Mouse (Mus musculus): ENCODE data around the gene Cltc. TPM values are rescaled to one million over a fixed set of nuclear protein-coding genes. Genes with fewer than 3 reads are reported as not detected.

Cltc gene
- polyA plus RNA-seq, 1 experiment from 2014 or later, result 133 TPM

DNA sequence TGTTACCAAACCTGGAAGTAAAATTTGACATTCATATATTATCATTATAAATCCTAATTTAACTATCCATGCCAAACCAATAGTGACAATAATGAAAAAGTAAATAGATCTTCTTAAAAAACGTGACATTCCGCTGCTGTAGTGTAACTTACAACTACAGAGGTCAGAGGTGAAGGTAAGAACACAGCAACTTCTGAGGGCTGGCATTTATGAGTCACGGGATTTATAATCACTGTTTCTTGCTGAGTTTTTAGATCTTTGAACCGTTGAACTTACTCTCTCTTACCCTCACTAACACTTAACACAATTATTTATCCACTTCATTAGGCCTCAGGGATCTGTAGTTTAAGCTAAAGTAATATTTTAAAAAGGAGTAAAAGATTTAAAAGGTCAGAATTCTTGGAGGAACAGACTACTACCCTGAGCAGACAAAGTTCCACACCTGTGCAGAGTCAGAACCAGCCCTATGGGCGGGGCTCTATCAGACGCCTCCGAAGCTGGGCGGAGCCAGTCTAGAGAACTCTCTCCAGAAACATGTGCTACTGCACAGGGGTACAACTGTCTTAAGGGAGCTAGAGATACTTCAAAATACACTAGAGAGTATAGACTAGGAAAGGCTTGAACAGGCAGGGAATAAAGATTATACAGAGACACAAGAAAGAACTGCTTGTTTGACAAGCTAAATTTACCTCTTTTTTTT lies 19.9 kb downstream of the Cltc start:
- 48% methylated on average over 8 of the region's 8 CpGs for WGBS (ENCODE audit: insufficient replicate concordance)
- Histone ChIP-seq H3K9ac (peak overlapping the region; percentile 12; the same call in 1 of the 2 replicates), H3K9me3 (replicated peaks) (no peaks in the 10 kb centered on the region), H3K4me1 (peaks cover 63% of the 10 kb centered on the region), H3K27ac (peak overlapping the region; percentile 78), H3K27me3 (replicated peaks) (no peaks in the 10 kb centered on the region), H3K4me2 (peak overlapping the region; percentile 20), H3K36me3 (peaks cover 50% of the 10 kb centered on the region), H3K4me3 (no peak overlapping the region)
- peak; percentile 88 for ATAC-seq

DNA sequence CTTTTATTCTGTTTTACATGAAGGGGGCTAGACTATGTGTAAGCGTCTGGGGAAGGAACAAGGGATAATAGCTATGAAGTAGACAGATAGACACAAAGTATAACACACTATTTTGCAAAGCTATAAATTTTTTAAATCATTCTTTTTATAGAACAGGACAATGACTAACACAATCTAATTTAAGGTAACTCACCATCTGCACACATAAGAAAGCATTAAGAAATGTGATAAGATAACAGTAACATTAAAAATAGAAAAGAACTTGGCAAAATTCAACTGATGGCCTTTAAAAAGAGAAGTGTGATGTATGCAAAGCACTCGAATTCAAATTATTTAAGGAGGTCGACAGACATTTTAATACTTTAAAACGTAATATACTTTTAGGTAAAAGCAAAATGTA lies 22.4 kb downstream of the Cltc start:
- Histone ChIP-seq H3K4me2 (no peak overlapping the region), H3K27ac (no peak overlapping the region), H3K4me1 (peaks cover 39% of the 10 kb centered on the region), H3K4me3 (no peak overlapping the region), H3K27me3 (replicated peaks) (no peaks in the 10 kb centered on the region), H3K9ac (no peak overlapping the region), H3K9me3 (replicated peaks) (no peaks in the 10 kb centered on the region), H3K36me3 (peaks cover 67% of the 10 kb centered on the region)
- WGBS (ENCODE audit: insufficient replicate concordance), result 85% methylated on average over 4 of the region's 4 CpGs
- no peak for ATAC-seq

DNA sequence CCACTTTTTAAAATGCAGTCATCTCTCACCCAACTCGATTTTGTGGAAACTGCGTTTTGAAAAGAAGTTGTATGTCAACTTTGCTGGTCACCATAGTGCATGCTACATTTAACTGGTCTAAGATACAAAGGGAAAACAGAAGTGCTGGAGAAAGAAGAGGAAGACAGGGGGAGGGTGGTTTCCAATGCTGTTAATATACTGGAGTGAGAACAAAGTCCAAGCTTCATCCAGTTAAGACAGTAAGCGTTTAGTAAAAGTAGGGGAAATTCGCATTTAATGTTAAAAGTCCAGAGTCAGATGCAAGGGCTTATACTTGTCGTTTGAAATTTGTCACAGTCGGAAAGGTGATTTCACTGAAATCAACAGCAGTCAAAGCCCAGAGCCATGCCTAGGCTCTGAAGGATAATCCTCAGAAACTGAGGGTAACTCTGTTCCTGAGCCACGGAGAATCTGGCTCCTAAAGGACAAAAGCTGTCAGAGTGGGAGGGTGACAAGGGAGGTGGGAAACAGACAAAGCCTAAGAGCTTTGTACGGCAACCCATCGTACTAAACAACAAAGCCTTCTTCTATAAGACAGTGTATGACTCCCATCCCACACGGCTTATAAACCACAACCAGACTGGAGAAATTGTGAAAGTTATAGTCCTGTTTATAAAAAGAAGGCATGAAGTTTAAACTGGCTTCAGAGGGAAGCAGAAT lies 23.0 kb downstream of the Cltc start:
- Histone ChIP-seq H3K4me2 (no peak overlapping the region), H3K27ac (no peak overlapping the region), H3K9me3 (replicated peaks) (no peaks in the 10 kb centered on the region), H3K36me3 (peaks cover 72% of the 10 kb centered on the region), H3K27me3 (replicated peaks) (no peaks in the 10 kb centered on the region), H3K9ac (no peak overlapping the region), H3K4me1 (peaks cover 33% of the 10 kb centered on the region), H3K4me3 (no peak overlapping the region)
- ATAC-seq, result no peak
- WGBS (ENCODE audit: insufficient replicate concordance), result 90% methylated on average over 10 of the region's 10 CpGs

DNA sequence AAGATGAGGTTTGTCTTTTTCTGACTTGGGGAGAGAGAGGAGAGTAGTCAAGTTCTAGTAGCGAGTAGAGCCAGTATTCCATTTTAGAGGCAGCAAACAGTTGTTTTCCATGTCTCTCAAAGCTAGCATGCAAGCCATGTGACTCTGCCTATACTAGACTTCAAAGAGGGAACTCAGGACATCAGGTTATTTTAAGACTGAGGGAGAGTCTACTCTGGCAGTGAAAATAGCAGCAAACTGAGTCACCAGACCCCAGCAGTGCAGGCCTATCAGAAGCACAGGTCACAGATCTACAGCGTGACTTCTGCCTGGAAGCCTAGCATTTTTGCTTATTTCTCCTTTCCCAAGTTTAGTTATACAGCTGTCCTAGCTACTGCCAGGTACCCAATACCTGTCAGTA lies 25.9 kb downstream of the Cltc start:
- H3K9ac ChIP-seq, result no peak overlapping the region
- ATAC-seq, result no peak
- no peaks in the 10 kb centered on the region for H3K9me3 ChIP-seq (replicated peaks)
- no peak overlapping the region for H3K4me2 ChIP-seq
- WGBS (ENCODE audit: insufficient replicate concordance), result 85% methylated on average over 2 of the region's 2 CpGs
- H3K36me3 ChIP-seq, result peaks cover 90% of the 10 kb centered on the region
- no peak overlapping the region for H3K4me3 ChIP-seq
- peaks cover 7% of the 10 kb centered on the region; the same call in 1 of the 2 replicates for H3K4me1 ChIP-seq
- H3K27me3 ChIP-seq (replicated peaks), result no peaks in the 10 kb centered on the region
- H3K27ac ChIP-seq, result no peak overlapping the region

DNA sequence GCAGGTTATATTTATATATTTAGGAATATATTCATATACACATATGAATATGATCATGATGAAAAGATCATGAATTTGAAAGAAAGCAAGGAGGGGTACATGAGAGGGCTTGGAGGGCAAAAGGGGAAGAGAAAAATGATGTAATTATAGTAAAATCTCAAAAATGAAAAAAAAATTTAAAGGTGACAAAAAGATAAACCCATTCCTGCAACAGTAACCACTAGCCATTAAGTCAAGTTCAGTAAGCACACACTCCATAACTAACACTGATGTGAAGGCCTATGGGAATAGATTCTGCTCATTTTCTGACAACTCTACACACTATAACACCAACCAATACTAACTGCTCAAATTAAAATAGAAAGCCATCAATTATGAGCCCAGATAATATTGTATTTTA lies 31.8 kb downstream of the Cltc start:
- H3K36me3 ChIP-seq, result peaks cover 85% of the 10 kb centered on the region

DNA sequence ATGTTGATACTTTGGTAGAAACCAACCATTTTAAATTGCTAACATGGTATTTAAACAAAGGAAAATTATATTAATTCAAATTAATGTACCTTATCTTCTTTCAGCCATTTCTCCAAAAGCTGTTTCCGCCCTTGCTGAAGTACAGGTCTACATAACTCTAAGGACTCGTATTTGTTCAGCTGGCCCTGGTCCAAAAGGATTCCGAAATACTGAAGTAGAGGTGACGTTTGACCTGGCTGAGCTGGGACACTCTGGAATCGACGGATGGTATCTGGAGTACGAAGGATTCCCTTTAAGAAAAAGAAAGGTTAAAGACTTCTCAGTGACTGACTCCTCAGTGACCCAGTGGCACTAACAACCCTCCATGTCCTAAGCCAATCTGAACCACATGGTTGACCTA lies 32.4 kb downstream of the Cltc start:
- H3K36me3 ChIP-seq, result peaks cover 86% of the 10 kb centered on the region
- H3K4me1 ChIP-seq, result no peaks in the 10 kb centered on the region
- 83% methylated on average over 7 of the region's 7 CpGs for WGBS (ENCODE audit: insufficient replicate concordance)
- no peak overlapping the region for H3K4me2 ChIP-seq
- no peaks in the 10 kb centered on the region for H3K9me3 ChIP-seq (replicated peaks)
- no peak for ATAC-seq
- no peak overlapping the region for H3K9ac ChIP-seq
- no peak overlapping the region for H3K4me3 ChIP-seq
- no peak overlapping the region for H3K27ac ChIP-seq
- no peaks in the 10 kb centered on the region for H3K27me3 ChIP-seq (replicated peaks)

More for the DNA sequence above, 31.8 kb downstream of the Cltc start:
- Histone ChIP-seq H3K4me1 (no peaks in the 10 kb centered on the region), H3K4me2 (no peak overlapping the region), H3K9me3 (replicated peaks) (no peaks in the 10 kb centered on the region), H3K9ac (no peak overlapping the region), H3K4me3 (no peak overlapping the region), H3K27ac (no peak overlapping the region), H3K27me3 (replicated peaks) (no peaks in the 10 kb centered on the region)
- ATAC-seq, result no peak

DNA sequence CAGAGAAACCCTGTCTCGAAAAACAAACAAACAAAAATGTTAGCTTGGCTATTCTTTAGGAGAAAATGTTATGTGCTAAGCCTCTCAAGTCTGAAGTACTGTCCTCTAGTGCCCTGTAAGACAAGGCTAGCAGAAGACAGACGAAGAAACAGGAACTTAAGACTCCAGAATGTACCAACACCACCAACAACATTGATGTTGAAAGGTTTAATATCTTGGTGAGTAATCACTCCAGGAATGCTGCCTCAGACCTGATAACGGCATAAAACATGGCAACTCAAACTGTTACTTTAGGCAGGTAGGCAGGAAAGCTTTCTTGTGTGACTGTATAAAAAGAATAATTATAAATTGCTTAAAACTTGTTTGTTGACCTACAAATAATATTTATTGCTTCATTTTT lies 33.4 kb downstream of the Cltc start:
- no peak overlapping the region for H3K4me2 ChIP-seq
- no peaks in the 10 kb centered on the region for H3K9me3 ChIP-seq (replicated peaks)
- no peak overlapping the region for H3K4me3 ChIP-seq
- no peaks in the 10 kb centered on the region for H3K4me1 ChIP-seq
- H3K27ac ChIP-seq, result no peak overlapping the region
- 81% methylated on average over 3 of the region's 3 CpGs for WGBS (ENCODE audit: insufficient replicate concordance)
- peaks cover 88% of the 10 kb centered on the region for H3K36me3 ChIP-seq
- H3K9ac ChIP-seq, result no peak overlapping the region
- ATAC-seq, result no peak
- no peaks in the 10 kb centered on the region for H3K27me3 ChIP-seq (replicated peaks)

DNA sequence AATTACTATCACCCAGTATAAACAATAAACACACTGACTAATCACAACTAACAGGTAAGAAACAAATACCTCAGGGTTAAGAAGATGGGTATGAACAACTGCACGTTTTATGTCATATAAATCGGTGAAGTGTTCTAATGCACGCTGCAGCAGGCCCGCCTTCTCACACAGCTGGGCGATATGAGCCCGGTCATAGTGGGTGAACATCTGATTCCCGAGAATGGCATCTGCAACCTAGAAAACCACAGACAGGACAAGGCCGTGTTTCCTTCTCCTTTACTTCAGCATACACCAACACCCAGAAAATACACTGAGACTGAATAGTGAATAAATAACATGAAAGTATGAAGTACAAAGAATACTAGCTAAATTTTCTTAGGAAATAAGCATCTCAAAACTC lies 38.0 kb downstream of the Cltc start:
- no peak overlapping the region for H3K4me2 ChIP-seq
- no peaks in the 10 kb centered on the region for H3K27me3 ChIP-seq (replicated peaks)
- H3K36me3 ChIP-seq, result peaks cover 88% of the 10 kb centered on the region
- 0 out of 2 replicates have a peak overlapping the region, but pooled peaks have one; percentile 7 for H3K27ac ChIP-seq
- no peak for ATAC-seq
- H3K9me3 ChIP-seq (replicated peaks), result no peaks in the 10 kb centered on the region
- no peak overlapping the region for H3K9ac ChIP-seq
- H3K4me1 ChIP-seq, result no peaks in the 10 kb centered on the region
- 61% methylated on average over 8 of the region's 8 CpGs for WGBS (ENCODE audit: insufficient replicate concordance)
- no peak overlapping the region for H3K4me3 ChIP-seq

DNA sequence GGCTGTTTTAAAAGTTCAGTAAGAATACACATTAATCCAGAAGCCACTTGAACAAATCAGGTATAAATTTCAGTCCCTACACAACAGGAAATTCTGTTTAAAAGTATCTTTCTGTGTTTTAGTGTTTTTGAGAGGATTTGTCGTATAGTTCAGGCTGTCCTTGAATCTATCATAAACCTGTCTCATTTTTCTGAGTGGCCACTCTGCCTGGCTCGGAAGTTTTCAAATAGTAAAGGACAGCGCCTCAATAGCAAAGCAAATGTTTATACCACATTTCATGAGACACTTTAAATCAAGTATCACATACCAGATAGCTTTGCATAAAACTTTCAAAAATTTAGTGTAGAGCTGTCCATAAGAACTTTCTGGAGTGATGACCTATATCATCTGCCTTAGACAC lies 39.0 kb downstream of the Cltc start:
- Histone ChIP-seq H3K9ac (no peak overlapping the region), H3K4me1 (no peaks in the 10 kb centered on the region), H3K27me3 (replicated peaks) (no peaks in the 10 kb centered on the region), H3K27ac (no peak overlapping the region), H3K4me2 (no peak overlapping the region), H3K36me3 (peaks cover 89% of the 10 kb centered on the region), H3K9me3 (replicated peaks) (no peaks in the 10 kb centered on the region), H3K4me3 (no peak overlapping the region)
- WGBS (ENCODE audit: insufficient replicate concordance), result 94% methylated on average over 3 of the region's 3 CpGs
- no peak for ATAC-seq

DNA sequence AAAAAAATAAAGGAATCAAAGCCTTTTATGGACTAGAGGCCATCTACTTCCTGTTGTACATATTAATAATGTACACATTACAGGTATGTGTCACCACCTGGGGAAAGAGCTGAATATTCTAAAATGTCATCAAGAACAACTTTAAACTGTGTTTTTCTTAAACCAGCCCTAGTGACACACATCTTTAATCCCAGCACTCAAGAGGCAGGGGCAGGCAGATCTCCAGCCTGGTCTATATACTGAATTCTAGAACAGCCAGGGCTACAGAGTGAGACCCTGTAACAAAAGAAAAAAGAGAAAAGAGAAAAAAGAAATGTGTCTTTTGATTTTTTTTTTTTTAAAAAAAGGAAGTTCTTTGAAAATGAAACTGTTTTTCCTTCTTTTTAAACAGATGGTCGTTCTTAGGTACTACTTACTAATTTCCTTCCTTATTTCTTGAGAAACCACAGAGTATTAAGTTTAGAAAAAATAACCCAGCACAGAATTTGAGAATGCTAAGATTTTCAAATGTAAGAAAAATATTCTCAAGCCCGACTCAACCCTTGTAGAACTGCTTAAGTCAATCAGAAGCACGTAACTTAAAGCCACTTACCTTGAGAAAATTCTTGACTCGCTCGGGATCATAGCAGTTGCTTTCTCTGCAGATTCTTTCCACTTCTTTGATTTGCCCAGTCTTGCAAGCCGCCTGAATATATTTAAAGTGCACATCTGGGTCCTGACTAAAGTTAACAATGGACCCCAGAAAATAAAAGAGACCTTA lies 39.9 kb downstream of the Cltc start:
- H3K9me3 ChIP-seq (replicated peaks), result no peaks in the 10 kb centered on the region
- H3K27ac ChIP-seq, result no peak overlapping the region
- H3K27me3 ChIP-seq (replicated peaks), result no peaks in the 10 kb centered on the region
- ATAC-seq, result no peak
- no peak overlapping the region for H3K4me2 ChIP-seq
- H3K36me3 ChIP-seq, result peaks cover 91% of the 10 kb centered on the region
- WGBS (ENCODE audit: insufficient replicate concordance), result 66% methylated on average over 6 of the region's 6 CpGs
- H3K9ac ChIP-seq, result no peak overlapping the region
- no peak overlapping the region for H3K4me3 ChIP-seq
- H3K4me1 ChIP-seq, result no peaks in the 10 kb centered on the region

DNA sequence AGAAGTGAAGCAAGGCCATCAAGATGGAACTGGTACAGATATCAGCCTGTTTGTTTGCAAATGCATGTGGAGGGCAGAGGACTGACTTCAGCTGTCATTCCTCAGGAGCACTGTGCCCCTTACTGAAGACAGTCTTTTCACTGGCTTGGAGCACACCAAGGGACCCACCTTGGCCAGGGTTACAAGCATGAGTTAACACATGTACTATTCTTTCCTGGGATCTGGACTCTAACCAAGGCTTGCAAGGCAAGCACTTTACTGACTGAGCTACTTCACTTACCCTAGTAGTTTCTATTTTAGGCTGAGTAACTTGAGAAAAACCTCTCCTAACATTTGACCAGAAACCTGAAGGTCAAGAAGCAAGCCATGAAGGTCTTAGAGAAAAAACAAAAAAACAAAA lies 42.8 kb downstream of the Cltc start:
- no peak overlapping the region for H3K4me3 ChIP-seq
- no peaks in the 10 kb centered on the region for H3K27me3 ChIP-seq (replicated peaks)
- no peaks in the 10 kb centered on the region for H3K4me1 ChIP-seq
- no peaks in the 10 kb centered on the region for H3K9me3 ChIP-seq (replicated peaks)
- H3K36me3 ChIP-seq, result peaks cover 96% of the 10 kb centered on the region
- H3K9ac ChIP-seq, result no peak overlapping the region
- H3K27ac ChIP-seq, result no peak overlapping the region
- no peak for ATAC-seq
- no peak overlapping the region for H3K4me2 ChIP-seq

DNA sequence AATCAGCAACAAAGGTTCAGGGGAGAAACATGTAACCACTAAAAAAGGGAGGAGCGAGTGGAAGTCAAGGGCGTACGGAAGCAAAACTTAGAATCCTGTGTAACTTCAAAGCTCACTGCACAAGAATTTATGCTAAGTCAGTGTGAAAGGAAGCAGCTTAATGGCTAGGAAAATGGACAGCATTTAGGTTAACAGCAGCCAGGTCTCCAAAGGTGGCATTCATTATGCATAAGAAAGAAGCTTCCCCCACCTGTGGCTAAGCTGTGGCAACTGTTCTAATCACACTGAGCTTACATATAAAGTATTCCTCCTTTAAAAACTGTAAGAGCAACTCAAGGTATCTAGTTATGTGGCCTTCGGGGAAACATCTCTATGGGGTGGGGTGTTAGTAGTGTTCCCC lies 56.2 kb downstream of the Cltc start:
- H3K4me1 ChIP-seq, result no peaks in the 10 kb centered on the region
- no peaks in the 10 kb centered on the region for H3K27me3 ChIP-seq (replicated peaks)
- no peak overlapping the region for H3K27ac ChIP-seq
- H3K4me3 ChIP-seq, result no peak overlapping the region
- no peak for ATAC-seq
- no peak overlapping the region for H3K4me2 ChIP-seq
- WGBS (ENCODE audit: insufficient replicate concordance), result 85% methylated on average over 4 of the region's 4 CpGs
- H3K9ac ChIP-seq, result no peak overlapping the region
- peaks cover 99% of the 10 kb centered on the region for H3K36me3 ChIP-seq
- no peaks in the 10 kb centered on the region for H3K9me3 ChIP-seq (replicated peaks)

All from liver, embryonic 12.5 days (tissue).